Mouse (Mus musculus): Measurements from ENCODE around the gene Esrp2. TPM values are rescaled to one million over a fixed set of nuclear protein-coding genes. Genes with fewer than 3 reads are reported as not detected.

Esrp2 gene
- polyA plus RNA-seq, 1 experiment from 2014 or later: 25.4 TPM

DNA sequence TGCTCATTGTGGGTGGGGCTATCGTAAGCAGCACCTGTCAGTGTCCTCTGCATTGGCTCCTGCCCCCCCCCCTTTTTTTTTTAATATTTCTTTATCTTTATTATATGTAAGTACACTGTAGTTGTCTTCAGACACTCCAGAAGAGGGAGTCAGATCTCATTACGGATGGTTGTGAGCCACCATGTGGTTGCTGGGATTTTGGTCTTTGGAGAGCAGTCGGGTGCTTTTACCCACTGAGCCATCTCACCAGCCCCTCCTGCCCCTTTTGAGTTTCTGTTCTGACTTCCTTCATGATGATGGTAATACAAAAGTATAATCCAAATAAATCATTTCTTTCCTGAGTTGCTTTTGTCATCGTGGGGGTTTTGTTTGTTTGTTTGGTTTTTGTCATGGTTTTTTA lies 34.5 kb downstream of the Esrp2 start:
- WGBS: 85% methylated on average over 4 of the region's 4 CpGs
- Histone ChIP-seq H3K9me3 (ENCODE audit: control insufficient read depth, low read length) (no peaks in the 10 kb centered on the region), H3K4me1 (replicated peaks; ENCODE audit: control insufficient read depth, insufficient read depth, low read length) (no peaks in the 10 kb centered on the region), H3K27me3 (replicated peaks; ENCODE audit: control insufficient read depth, insufficient read depth, low read length) (no peaks in the 10 kb centered on the region), H3K27ac (ENCODE audit: low read depth) (no peak overlapping the region), H3K36me3 (ENCODE audit: control insufficient read depth, insufficient read depth, low read length) (peaks cover 55% of the 10 kb centered on the region), H3K9ac (ENCODE audit: low read length) (no peak overlapping the region), H3K4me3 (ENCODE audit: low read depth, low read length) (no peak overlapping the region), H3K4me2 (ENCODE audit: low read length) (no peak overlapping the region)
- no peak for ATAC-seq (replicated peaks; ENCODE audit: low FRiP score, low TSS enrichment, low read depth)
- no peak for DNase-seq (ENCODE audit: low spot score)

Other genes starting within 250 kb of the Esrp2 start
- gene Nrn1l, start 243.4 kb downstream of the Esrp2 start, polyA plus RNA-seq (2014; fragmentation: Nextera tagmentation; extraction: Ambion mirVana): 0.32 and 0.97 TPM in 2 replicates
- 30.0 and 31.7 TPM in 2 replicates for gene Pskh1, start 236.5 kb downstream of the Esrp2 start, polyA plus RNA-seq (2014; fragmentation: Nextera tagmentation; extraction: Ambion mirVana)
- gene Ctrl, start 203.1 kb downstream of the Esrp2 start, polyA plus RNA-seq (2014; fragmentation: Nextera tagmentation; extraction: Ambion mirVana): 1.0 and 1.4 TPM in 2 replicates
- gene Psmb10, start 198.5 kb downstream of the Esrp2 start, polyA plus RNA-seq (2014; fragmentation: Nextera tagmentation; extraction: Ambion mirVana): 64.2 and 64.8 TPM in 2 replicates
- gene Lcat, start 193.6 kb downstream of the Esrp2 start, polyA plus RNA-seq (2014; fragmentation: Nextera tagmentation; extraction: Ambion mirVana): 1.2 and 1.4 TPM in 2 replicates
- 27.8 and 28.6 TPM in 2 replicates for gene Slc12a4, start 170.9 kb downstream of the Esrp2 start, polyA plus RNA-seq (2014; fragmentation: Nextera tagmentation; extraction: Ambion mirVana)
- not detected in 2 replicates for gene Dpep3, start 157.5 kb downstream of the Esrp2 start, polyA plus RNA-seq (2014; fragmentation: Nextera tagmentation; extraction: Ambion mirVana)
- gene Dus2, start 145.6 kb downstream of the Esrp2 start, polyA plus RNA-seq (2014; fragmentation: Nextera tagmentation; extraction: Ambion mirVana): 18.3 and 18.7 TPM in 2 replicates
- gene Dpep2nb, start 131.0 kb downstream of the Esrp2 start, polyA plus RNA-seq (2014; fragmentation: Nextera tagmentation; extraction: Ambion mirVana): not detected in 2 replicates
- gene Ddx28, start 125.1 kb downstream of the Esrp2 start, polyA plus RNA-seq (2014; fragmentation: Nextera tagmentation; extraction: Ambion mirVana): 16.9 and 17.9 TPM in 2 replicates
- 6.9 and 7.6 TPM in 2 replicates for gene Nfatc3, start 78.1 kb downstream of the Esrp2 start, polyA plus RNA-seq (2014; fragmentation: Nextera tagmentation; extraction: Ambion mirVana)
- 4.1 and 5.0 TPM in 2 replicates for gene Pla2g15, start 13.4 kb upstream of the Esrp2 start, polyA plus RNA-seq (2014; fragmentation: Nextera tagmentation; extraction: Ambion mirVana)
- 68.9 and 73.2 TPM in 2 replicates for gene Slc7a6, start 31.9 kb upstream of the Esrp2 start, polyA plus RNA-seq (2014; fragmentation: Nextera tagmentation; extraction: Ambion mirVana)
- 34.5 and 37.4 TPM in 2 replicates for gene Slc7a6os, start 74.0 kb upstream of the Esrp2 start, polyA plus RNA-seq (2014; fragmentation: Nextera tagmentation; extraction: Ambion mirVana)
- 61.2 and 64.6 TPM in 2 replicates for gene Prmt7, start 74.0 kb upstream of the Esrp2 start, polyA plus RNA-seq (2014; fragmentation: Nextera tagmentation; extraction: Ambion mirVana)
- gene Smpd3, start 201.0 kb upstream of the Esrp2 start, polyA plus RNA-seq (2014; fragmentation: Nextera tagmentation; extraction: Ambion mirVana): 20.0 and 20.4 TPM in 2 replicates

Measured in intestine, embryonic 14.5 days (tissue).